Mouse (Mus musculus) megakaryocyte progenitor cell, adult 5-6 weeks (primary cell): ENCODE results near the gene Macf1. TPM values are rescaled to one million over a fixed set of nuclear protein-coding genes. Genes with fewer than 3 reads are reported as not detected.
"Not testable (repeated sequence)": the region's sequence is repeated elsewhere in the genome, so short reads cannot be mapped to it uniquely, and the experiment has no call there.

ENCODE experiments used
- ATAC-seq: replicated peaks from 2 replicates; pipeline ENCODE4 v1.8.0; 2016; ENCODE audit warnings: mild to moderate bottlenecking, moderate TSS enrichment, inconsistent platforms; ENCODE audit not compliant: poor library complexity
- total RNA-seq, 2 experiments: library from RNA; stranded (forward) in 1 of 2; stranded (reverse) in 1 of 2; fragments of 157-497, 149-512 nt in 1 of 2; fragments of 200-1000 nt in 1 of 2; gene quantifications; 2 replicates each; pipeline versions ENCODE4 v1.2.3 to v1.2.4; 2015 to 2017

Gene Macf1
- total RNA-seq, 2 experiments from 2014 or later: 123 to 130 TPM

DNA sequence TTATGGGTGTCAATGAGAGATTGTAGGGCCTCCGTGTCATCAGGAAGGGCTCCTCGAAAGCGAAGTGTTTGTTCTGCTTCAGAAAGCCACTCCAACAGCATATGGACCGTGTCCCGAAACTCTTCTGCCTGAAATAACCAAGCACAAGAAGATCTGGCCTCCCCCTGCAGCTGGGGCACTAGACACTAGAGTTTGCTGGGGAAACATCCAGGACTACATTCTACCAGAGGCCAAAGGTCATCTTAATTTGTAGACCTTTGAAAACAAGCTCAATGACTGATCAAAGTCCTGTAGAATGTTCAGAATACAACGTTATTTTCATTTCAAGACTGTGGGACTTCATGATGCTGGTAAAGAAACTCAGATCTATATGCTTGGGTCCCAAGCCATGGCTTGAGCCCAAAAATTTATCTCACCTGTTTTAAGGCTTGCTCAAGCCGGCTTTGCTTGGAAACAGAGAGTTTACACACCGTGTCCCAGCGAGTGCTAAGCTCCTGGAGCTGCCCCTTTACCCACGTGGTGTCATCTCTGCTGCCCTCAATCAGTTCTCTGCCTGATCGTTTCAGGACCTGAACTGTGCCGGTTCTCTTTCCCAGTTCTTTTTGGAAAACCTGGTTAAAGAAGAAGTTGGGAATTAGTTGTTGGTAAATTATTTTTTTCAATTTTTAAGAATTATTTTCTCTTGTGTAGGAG is 309.7 kb downstream of the Macf1 start:
- no peak for ATAC-seq

DNA sequence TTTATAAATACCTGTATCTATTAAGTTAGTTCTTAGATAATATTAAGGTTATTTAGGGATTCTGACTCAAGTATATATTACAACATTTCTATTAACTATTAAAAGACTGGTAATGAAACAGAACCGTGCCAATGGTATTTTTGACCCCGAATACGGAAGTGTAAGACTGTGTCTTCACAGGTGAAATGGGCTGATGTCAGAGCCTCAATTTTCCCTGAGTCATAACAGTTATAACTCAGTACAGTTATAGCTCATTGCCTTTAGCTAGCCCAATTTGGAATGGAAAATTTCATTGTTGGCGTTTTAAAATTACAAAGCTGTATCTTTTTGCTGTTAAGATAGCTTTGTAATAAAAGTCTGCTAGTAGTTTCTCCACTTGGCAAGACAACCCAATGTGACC is 320.6 kb downstream of the Macf1 start:
- no peak for ATAC-seq

DNA sequence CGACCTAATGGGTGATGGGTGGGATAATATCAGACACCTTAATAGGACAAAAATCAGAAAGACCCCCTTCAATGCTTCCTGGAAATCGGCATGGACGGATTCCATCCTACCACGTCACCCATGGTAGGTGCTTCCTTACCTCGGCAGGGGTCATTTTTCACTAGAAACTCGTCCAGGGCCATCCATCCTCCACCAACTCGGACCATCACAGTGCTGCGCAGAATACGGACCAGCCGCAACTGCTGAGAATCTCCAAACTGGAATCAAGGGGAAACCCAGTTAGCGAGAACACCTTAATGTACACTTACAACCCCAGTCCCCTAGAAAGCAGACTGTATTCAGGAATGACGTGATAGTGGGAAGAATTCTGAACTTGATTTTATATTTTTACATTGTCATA is 323.4 kb downstream of the Macf1 start:
- no peak for ATAC-seq

DNA sequence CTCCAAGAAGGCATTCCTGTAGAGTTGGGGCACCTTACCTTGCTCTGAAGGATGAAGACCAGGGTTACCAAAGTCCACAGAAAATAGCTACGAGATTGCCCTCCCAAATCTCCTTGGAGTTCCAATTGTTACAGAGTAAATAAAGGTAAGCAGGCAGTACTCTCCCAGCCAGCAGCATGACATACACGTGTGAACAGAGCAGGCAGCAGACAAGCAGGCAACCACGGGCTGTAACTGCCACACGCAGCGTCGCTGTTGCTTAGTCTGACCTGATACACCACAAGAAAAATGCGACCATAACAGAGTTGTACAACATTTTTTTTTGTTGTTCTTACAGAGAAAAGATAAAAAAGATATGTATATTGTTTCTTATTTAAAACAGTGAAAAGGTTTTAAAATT is 325.5 kb downstream of the Macf1 start:
- ATAC-seq: no peak

DNA sequence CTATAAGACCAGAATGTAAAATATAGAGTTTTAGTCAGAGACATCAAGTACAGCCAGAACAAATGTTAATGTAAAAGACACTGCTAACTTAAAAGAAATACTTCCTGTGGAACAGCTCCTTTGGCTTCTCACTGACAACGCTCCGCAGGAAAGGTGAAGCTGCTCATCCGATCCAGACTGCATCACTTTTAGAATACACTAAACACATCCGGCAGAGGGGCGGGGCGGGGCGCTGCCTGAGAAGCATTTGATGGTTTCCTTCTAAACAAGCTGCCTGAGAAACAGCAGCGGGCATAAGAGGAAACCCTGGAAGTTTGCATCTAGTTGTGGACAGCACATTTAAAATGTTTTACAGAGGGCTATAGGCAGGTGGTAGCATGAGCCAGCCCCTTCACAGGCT is 328.2 kb downstream of the Macf1 start:
- no peak for ATAC-seq

DNA sequence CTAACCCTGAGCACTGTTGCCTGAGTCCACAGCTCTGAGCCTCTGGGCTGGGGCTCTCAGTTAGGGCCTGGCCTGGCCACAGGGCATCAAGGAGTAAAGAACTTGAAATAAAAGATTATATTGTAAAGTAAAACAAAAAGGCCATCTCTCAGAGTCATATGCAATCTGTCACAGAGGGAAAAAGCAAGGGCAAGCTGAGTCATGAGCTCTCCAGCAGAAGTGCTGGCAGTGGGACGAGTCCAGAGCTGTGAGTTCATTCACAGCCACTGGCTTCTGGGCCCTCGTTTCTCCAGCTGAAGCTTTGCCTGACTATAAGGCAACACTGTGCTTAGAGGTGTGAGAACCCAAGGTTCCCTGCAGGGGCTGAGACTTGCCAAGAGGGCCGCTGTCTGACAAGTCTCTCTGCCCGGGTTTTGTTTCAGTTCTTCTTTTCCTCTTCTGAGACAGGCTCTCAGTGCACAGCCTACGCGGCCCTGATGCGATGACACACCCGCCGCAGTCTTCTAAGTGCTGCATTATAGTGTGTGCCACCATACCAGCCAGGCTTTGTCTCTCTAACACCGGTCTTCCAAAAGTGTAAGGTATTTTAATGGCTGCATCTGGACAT is 330.8 kb downstream of the Macf1 start:
- ATAC-seq: peak; percentile 64

DNA sequence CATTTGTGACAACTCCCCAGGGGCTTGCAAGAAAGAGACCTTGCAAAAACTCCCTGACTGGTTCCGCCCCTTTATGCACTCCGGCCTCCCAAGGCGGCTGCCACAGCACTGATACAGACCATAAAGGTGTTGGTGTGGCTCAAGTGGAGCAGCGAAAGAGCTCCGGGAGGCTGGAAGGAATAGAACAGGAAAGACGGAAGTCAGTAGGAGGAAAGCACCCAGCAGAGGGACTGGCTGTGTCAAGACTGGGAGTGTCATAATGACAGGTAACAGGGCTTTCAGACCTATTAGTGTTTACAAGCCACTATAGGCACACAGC is 340.7 kb downstream of the Macf1 start:
- ATAC-seq: peak; percentile 15

DNA sequence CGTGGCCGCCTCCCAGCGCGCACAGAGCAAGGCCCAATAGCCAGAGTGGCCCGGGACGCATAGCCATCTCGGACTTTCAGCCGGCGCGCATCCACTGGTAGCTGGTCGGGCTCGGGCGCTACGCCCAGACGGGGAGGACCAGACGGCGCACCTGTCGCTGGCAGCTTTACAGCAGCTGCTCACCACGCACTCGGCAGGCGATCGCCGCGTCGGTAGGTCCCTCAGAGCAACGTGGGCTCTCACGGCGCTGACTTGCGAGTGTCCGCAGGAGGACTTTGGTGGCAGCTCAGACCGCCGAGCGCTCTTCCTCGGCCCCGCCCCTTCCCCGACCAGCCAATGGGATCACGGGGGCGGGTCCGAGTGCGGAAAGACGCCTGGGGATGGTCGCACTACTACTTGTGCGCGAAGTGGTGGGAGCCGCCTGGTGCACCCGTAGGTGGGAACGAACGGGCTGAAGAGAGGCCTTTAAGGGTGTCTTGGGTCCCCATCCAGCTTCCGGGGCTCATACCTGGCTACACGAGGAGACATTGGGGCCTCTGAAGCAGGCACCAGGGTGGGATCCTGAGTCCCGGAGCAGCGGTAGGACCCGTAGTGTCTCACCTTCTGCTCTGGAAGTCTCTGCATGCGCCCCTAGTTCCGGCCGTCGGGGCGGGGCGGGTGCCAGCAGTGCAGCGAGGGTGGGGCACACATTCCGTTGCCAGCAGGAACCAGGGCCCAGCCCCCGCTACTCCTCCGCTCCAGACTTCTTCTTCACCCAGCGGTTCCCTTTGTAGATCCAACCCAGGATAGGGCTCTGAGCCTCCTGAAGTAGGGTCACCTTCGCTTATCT is 341.3 kb downstream of the Macf1 start, which contains the start of gene Bmp8a:
TSS of gene Bmp8a (minus strand) at position 611 of the 829 bp plus-strand sequence.
- peak; percentile 82 for ATAC-seq

DNA sequence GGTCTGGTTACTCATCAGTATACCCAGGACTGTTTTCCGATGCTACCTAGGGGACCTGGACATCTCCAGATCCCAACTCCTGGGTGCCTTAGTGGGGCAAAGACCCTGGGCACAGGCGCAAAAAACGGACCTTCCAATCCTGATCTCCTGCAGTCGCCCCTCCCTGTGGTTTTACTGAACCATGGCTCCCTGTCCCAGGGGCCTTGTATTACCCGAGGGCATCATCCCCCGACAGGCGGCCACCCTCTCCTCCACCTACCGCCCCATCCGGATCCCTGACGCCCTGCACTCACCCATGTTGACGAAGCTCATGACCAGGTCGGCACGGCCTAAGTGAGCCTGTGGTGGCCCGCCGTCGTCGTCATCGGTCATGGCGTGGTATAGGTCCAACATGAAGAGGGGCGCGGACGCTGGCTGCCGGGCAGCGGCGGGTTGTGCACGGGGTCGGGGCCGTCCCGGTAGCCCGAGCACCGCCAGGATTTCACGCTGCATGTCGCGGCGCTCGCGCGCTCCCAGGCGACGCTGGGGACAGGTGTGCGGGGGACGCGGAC is 342.0 kb downstream of the Macf1 start:
- ATAC-seq: no peak

DNA sequence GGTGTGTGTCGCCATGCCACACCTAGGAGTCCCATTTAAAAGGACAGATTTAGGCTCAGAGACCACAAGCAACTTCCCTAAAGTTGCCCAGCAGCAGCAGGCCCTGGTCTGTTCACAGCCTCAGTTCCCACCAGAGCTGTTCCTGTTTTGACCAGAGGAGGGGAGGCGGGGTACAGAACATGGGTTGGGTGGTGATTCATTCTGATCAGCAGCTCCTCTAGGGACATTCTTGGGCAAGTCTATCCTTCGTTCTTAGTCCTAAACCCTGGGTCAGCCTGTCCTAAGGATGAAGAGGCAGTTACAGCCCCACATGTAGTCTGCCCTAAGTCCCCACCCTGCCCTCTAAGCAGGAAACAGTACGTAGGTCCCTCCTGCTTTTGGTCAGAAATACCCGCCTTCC is 343.9 kb downstream of the Macf1 start:
- ATAC-seq: no peak

DNA sequence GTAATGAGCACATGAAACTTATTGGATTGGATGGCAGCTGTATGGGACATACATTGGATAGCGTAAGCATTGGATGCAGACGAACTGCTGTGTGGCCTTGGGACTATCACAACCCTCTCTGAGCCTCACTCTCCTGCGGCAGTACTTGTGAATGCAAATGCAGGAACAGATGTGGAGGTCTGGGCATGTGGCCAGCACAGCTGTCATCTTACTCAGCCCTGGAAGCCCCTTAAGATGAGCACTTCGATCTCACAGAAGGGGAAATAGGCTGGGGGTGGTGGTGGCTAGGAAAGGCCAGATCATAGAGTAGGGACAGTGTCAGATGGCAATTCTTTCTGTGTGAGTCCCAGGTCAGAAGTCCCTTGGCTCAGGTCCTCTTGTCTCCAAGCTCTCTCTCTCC is 346.5 kb downstream of the Macf1 start:
- no peak for ATAC-seq

DNA sequence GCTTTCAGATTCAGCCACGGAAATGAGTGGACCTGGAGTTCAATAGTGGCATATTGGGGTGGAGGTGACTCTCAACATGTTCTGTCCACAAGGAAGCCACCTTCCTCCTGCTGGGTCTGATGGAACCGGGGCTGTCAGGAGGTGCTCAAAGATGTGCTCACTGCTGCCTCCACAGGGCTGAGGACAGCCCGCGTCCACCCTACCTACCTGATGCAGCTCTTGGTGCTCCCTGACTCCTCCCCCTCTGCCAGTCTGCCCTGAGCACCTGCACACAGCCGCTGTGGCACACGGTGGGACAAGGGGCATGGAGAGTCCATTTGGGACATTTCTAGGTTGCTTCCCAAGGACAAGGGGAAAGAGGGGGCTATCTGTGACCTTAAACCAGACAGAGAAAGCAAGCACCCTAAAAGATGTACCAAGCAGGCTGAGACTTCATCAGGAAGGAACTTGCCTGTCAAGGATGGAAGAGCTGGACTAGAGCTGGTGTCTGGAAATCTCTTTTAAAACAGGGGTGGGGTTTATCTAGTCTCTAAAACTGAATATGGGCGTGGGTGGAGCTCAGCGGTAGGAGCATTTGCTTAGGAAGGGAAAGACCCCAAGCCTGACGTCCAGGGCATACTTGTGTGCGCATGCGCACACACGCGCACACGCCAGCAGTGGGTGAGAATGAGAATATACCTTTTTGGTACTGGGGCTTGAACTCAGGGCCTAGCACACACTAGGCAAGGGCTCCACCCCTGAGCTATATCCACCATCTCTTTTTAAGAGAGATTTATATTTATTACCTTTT is 348.2 kb downstream of the Macf1 start:
- peak; percentile 43; the same call in 1 of the 2 replicates for ATAC-seq

DNA sequence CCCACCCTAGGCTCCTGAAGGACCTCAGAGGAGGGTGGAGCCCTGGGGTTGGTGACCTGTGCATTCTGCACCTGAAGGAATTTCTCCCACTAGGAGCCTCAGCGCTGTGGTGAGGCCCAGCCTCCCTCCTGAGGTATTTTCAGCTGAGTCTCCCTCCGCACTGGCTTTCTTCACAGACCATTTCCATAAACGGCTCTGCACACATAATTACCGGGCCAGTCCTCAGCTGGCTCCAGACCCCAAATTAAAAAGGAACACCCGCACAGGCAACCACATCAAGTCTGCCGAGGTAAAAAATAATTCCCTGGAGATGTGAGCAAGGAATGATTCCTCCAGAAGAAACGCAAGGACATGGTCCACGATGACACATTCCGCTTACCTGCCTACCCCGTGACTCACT is 348.9 kb downstream of the Macf1 start:
- ATAC-seq: not testable (repeated sequence)

DNA sequence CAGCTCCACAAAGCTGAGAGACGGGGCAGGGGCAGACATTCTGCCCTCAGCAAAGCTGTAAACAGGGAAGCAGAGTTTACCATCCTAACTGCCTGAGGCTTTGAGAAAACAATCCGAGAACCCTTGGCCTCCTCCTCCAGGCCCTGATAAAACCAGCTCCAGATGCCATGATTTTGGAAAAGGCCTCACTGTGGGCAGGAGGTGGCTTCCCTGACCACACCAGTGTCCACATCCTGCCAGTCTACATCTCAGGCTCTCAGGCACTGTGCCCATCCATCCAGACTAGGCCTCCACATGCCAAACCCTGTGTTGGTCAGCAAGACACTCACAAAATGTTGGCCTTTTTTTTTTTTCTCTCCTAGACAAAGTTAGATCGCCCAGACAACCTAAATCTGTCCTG is 350.0 kb downstream of the Macf1 start:
- no peak for ATAC-seq

DNA sequence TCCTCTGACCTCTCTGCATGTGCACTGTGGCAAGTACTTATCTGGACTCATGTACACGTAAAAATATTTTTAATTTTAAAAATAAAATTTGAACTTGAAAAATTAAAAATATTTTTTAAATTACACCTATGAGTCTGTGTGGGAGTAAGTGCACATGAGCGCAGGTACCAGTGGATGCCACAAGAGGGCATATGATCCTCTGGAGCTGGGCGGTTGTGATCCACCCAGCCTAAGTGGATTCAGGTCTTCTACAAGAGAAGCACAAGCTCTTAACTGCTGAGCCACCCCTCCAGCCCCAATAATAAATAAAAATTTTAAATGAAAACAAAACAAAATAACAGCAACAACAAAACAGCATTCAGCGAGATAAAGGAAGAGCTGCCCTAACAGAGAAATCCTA is 351.0 kb downstream of the Macf1 start:
- no peak for ATAC-seq

DNA sequence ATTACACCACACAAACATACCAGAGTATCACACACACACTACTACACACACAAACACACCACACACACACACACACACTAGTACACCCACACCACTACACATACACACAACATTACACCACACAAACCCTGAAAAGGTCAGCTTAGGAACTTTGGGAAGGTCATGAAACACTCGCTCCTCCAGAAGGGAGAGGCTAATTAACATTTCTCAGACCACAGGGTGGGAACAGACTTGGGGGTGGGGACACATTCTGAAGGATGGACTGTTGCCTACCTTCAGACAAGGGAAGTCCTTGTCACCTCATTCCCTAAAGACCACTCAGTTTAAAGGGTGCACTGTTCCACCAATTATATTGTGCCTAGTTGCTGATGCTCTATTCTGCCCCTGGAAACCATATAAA is 352.2 kb downstream of the Macf1 start:
- not testable (repeated sequence) for ATAC-seq

DNA sequence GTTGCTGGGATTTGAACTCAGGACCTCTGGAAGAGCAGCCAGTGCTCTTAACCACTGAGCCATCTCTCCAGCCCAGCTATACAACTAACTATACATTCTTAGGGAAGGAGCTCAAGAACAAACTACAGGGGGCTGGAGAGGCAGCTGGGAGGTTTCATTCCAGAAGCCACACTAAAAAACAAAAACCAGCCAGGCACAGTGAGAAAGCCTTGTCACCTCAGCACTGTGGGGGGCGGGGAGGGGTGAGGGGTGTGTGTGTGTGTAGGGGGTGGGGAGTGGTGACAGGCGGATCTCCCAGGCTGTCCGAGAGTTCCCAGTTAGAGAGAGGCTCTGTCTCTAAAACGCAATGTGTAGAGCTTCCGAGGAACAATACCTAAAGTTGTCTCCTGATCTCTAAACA is 352.8 kb downstream of the Macf1 start:
- ATAC-seq: no peak

DNA sequence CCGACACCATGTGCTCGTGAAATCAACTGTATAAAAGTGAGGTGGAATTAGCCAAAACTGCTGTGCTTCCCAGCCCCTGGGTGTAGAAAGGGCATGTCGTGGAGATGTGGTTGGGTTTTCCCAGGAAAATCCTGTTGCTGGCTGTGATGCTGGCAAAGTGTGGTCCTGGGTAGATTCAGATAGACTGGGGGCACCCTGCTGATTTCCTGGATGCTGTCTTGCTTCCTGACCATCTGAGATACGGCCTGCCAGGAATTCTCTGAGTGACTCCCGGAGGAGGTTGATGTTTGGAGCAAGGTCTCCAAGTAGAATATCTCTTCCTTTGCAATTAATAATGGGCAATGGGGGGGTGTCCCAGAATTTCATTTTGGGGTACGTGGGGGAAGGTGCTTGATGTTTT is 355.2 kb downstream of the Macf1 start:
- ATAC-seq: no peak

DNA sequence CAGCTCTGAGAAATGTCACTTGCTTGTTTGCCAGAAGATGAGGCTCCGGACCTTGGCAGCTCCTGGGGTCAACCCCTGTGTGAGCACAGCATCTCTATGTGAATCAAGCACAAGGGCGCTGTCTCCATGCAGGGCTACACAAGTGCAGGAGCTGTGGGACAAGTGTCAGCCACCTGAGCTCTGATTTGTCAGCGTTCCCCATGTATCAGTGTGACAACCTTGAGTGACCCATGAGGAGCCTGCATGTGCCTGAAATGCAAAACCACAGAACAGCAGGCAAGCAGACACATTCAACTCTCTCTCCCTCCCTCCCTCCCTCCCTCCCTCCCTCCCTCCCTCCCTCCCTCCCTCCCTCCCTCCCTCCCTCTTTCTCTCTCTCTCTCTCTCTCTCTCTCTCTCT is 356.5 kb downstream of the Macf1 start:
- no peak for ATAC-seq

DNA sequence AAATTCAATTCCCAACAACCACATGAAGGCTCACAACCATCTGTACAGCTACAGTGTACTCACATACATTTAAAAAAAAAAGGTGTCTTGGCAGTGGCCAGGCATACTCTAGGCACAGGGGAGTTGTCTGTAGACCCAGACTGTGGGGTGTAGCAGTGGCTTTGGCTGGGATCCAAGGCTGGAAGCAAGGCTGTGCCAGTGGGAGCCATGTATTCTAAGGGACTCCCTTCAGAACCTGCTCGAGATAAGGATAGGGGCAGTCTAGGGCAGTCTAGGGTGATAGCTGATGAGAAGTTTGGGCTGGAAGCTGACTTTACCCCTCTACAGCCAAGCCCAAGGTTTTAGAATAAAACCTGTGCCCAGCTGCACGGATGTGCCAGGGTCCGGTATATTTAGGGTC is 358.1 kb downstream of the Macf1 start:
- no peak for ATAC-seq

DNA sequence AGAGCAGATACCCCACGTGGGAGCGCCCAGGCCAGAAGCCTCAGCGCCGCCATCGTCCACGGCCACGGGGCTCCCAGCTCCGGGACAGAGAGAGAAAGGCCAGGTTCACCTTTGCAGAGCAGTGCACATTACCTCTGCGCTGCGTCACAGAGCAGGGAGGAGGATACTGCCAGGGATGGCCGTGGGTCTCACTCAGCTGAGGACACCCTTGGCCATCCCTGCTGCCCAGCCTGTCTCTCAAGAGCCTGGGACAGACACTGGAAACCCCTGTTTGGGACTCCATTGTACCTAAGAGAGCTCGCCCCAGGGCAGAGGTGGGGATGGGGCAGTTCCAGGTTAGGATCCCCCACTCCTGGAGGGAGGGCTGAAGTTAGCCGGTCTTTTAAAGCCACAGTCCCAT is 360.6 kb downstream of the Macf1 start, which contains the start of gene Oxct2a:
TSS of gene Oxct2a (minus strand) at position 101 of the 400 bp plus-strand sequence.
- ATAC-seq: 0 out of 2 replicates have a peak, but pooled peaks have one; percentile 7
